Mouse (Mus musculus) olfactory bulb, adult 2 months (tissue): ENCODE measurements around the gene Itga7. TPM values are rescaled to one million over a fixed set of nuclear protein-coding genes. Genes with fewer than 3 reads are reported as not detected.
"Not testable (repeated sequence)": the region's sequence is repeated elsewhere in the genome, so short reads cannot be mapped to it uniquely, and the experiment has no call there.

Experiments used
- H3K27ac ChIP-seq: fragments of 200-500 bp; 2 replicates; pipeline ENCODE4 v1.5.1; 2012; ENCODE audit warnings: low read depth, low read length; ENCODE audit not compliant: insufficient read depth
- H3K4me1 ChIP-seq: fragments of 200-500 bp; 2 replicates; pipeline ENCODE4 v1.6.1; 2012; ENCODE audit warnings: low read length; ENCODE audit not compliant: control insufficient read depth, insufficient read depth
- H3K4me3 ChIP-seq: fragments of 200-500 bp; 2 replicates; pipeline ENCODE4 v1.5.1; 2012; ENCODE audit warnings: mild to moderate bottlenecking, low read depth, low read length, moderate library complexity; ENCODE audit not compliant: insufficient read depth
- CTCF ChIP-seq: fragments of 200-500 bp; IDR thresholded peaks from 2 replicates; pipeline ENCODE4 v1.5.1; 2012; ENCODE audit warnings: low read depth, mild to moderate bottlenecking, low read length, moderate library complexity; ENCODE audit not compliant: insufficient read depth
- POLR2A ChIP-seq: fragments of 200-500 bp; IDR thresholded peaks from 2 replicates; pipeline ENCODE4 v1.6.1; 2012; ENCODE audit warnings: mild to moderate bottlenecking, low read depth, low read length, moderate library complexity; ENCODE audit not compliant: insufficient read depth
- WGBS: fragments of 180-500 bp; shearing (Covaris S2); methylation state at CpG from one replicate; pipeline ENCODE4 v1.1.7; 2018; 5-methylcytosine and 5-hydroxymethylcytosine counted together
- polyA plus RNA-seq: library from polyadenylated mRNA; stranded (reverse); fragments of >200 nt; gene quantifications from 2 replicates; pipeline ENCODE4 v1.2.4, GENCODE M21; 2012; ENCODE audit warnings: low replicate concordance; ENCODE audit not compliant: missing spikeins, insufficient read depth, insufficient read length

Gene Itga7
- polyA plus RNA-seq, 1 experiment = not detected

GRCm38 (mm10) chr10:128964961-128965360 lies 31.3 kb downstream of the Itga7 start:
- TF ChIP-seq CTCF = no peak
- TF ChIP-seq POLR2A = no peak
- H3K27ac ChIP-seq = no peak overlapping the region
- no peaks in the 10 kb centered on the region for H3K4me1 ChIP-seq
- H3K4me3 ChIP-seq = no peak overlapping the region
- WGBS = 80% methylated on average over 2 of the region's 2 CpGs

- no peak for TF ChIP-seq CTCF
- TF ChIP-seq POLR2A = no peak
- no peak overlapping the region for H3K4me3 ChIP-seq
- WGBS = 90% methylated on average over 6 of the region's 6 CpGs
- H3K27ac ChIP-seq = no peak overlapping the region
- H3K4me1 ChIP-seq = no peaks in the 10 kb centered on the region
Measured at GRCm38 (mm10) chr10:128965871-128966270, 32.3 kb downstream of the Itga7 start.

GRCm38 (mm10) chr10:128968341-128968749 lies 34.7 kb downstream of the Itga7 start:
- Histone ChIP-seq H3K4me3 (no peak overlapping the region), H3K27ac (no peak overlapping the region), H3K4me1 (no peaks in the 10 kb centered on the region)
- WGBS = 32% methylated on average over 1 of the region's 1 CpGs
- TF ChIP-seq POLR2A = no peak
- TF ChIP-seq CTCF = no peak

GRCm38 (mm10) chr10:128970740-128971250 lies 37.2 kb downstream of the Itga7 start:
- Histone ChIP-seq H3K4me3 (no peak overlapping the region), H3K4me1 (no peaks in the 10 kb centered on the region), H3K27ac (no peak overlapping the region)
- TF ChIP-seq CTCF (no peak), POLR2A (no peak)
- 50% methylated on average over 1 of the region's 1 CpGs for WGBS

- TF ChIP-seq POLR2A (no peak), CTCF (no peak)
- 78% methylated on average over 4 of the region's 4 CpGs for WGBS
- H3K4me3 ChIP-seq = no peak overlapping the region
Measured at GRCm38 (mm10) chr10:128972841-128973240, 39.2 kb downstream of the Itga7 start.

GRCm38 (mm10) chr10:128976395-128976794 lies 42.8 kb downstream of the Itga7 start:
- H3K4me1 ChIP-seq = no peaks in the 10 kb centered on the region
- no peak overlapping the region for H3K27ac ChIP-seq
- H3K4me3 ChIP-seq = no peak overlapping the region
- TF ChIP-seq CTCF = no peak
- no peak for TF ChIP-seq POLR2A
- 90% methylated on average over 3 of the region's 3 CpGs for WGBS

More at GRCm38 (mm10) chr10:128972841-128973240, 39.2 kb downstream of the Itga7 start:
- Histone ChIP-seq H3K27ac (no peak overlapping the region), H3K4me1 (no peaks in the 10 kb centered on the region)

GRCm38 (mm10) chr10:128977522-128978114 lies 44.0 kb downstream of the Itga7 start:
- 24% methylated on average over 9 of the region's 9 CpGs for WGBS
- TF ChIP-seq POLR2A = no peak
- peak; percentile 20; the same call in 1 of the 2 replicates for TF ChIP-seq CTCF
- no peak overlapping the region for H3K27ac ChIP-seq

GRCm38 (mm10) chr10:128980644-128981365 lies 47.2 kb downstream of the Itga7 start:
- no peaks in the 10 kb centered on the region for H3K4me1 ChIP-seq
- H3K4me3 ChIP-seq = no peak overlapping the region
- WGBS = 86% methylated on average over 3 of the region's 3 CpGs
- TF ChIP-seq POLR2A (no peak), CTCF (no peak)
- no peak overlapping the region for H3K27ac ChIP-seq

More at GRCm38 (mm10) chr10:128977522-128978114, 44.0 kb downstream of the Itga7 start:
- no peaks in the 10 kb centered on the region for H3K4me1 ChIP-seq
- H3K4me3 ChIP-seq = no peak overlapping the region

- not testable (repeated sequence) for H3K27ac ChIP-seq, H3K4me3 ChIP-seq, H3K4me1 ChIP-seq
- 75% methylated on average over 1 of the region's 1 CpGs for WGBS
Measured at GRCm38 (mm10) chr10:128989131-128989530, 55.5 kb downstream of the Itga7 start, which contains the start of gene Olfr9. Olfr9 (plus strand) TSS chr10:128989431.

- H3K4me3 ChIP-seq, H3K4me1 ChIP-seq, H3K27ac ChIP-seq: not testable (repeated sequence)
- 65% methylated on average over 7 of the region's 10 CpGs for WGBS
Measured at GRCm38 (mm10) chr10:128990129-128990850, 56.7 kb downstream of the Itga7 start.
